Mouse (Mus musculus): Measurements from ENCODE around the gene Oxsm. TPM values are rescaled to one million over a fixed set of nuclear protein-coding genes. Genes with fewer than 3 reads are reported as not detected.

Gene Oxsm
- polyA plus RNA-seq, 1 experiment: not detected

- no peaks in the 10 kb centered on the region for H3K4me1 ChIP-seq (ENCODE audit: control insufficient read depth, insufficient read depth, low read length)
- no peak overlapping the region for H3K27ac ChIP-seq (ENCODE audit: insufficient read depth, low read depth, low read length)
- TF ChIP-seq POLR2A (IDR thresholded peaks at IDR 0.05; ENCODE audit: insufficient read depth, low read depth, low read length) (no peak), CTCF (IDR thresholded peaks at IDR 0.05; ENCODE audit: insufficient read depth, low read depth, low read length) (no peak)
- H3K4me3 ChIP-seq (ENCODE audit: insufficient read depth, low read depth, low read length): no peak overlapping the region
- 46% methylated on average over 2 of the region's 2 CpGs for WGBS
These were observed 30.6 kb downstream of the Oxsm start for GRCm38 (mm10) chr14:16219015-16219414.

- TF ChIP-seq CTCF (IDR thresholded peaks at IDR 0.05; ENCODE audit: insufficient read depth, low read depth, low read length) (no peak), POLR2A (IDR thresholded peaks at IDR 0.05; ENCODE audit: insufficient read depth, low read depth, low read length) (no peak)
These were observed 41.9 kb downstream of the Oxsm start for GRCm38 (mm10) chr14:16207722-16208121.

GRCm38 (mm10) chr14:16201673-16202072 lies 47.9 kb downstream of the Oxsm start:
- WGBS: 45% methylated on average over 3 of the region's 3 CpGs
- no peak for TF ChIP-seq POLR2A (IDR thresholded peaks at IDR 0.05; ENCODE audit: insufficient read depth, low read depth, low read length)
- TF ChIP-seq CTCF (IDR thresholded peaks at IDR 0.05; ENCODE audit: insufficient read depth, low read depth, low read length): no peak
- H3K4me3 ChIP-seq (ENCODE audit: insufficient read depth, low read depth, low read length): no peak overlapping the region
- no peak overlapping the region for H3K27ac ChIP-seq (ENCODE audit: insufficient read depth, low read depth, low read length)
- H3K4me1 ChIP-seq (ENCODE audit: control insufficient read depth, insufficient read depth, low read length): peaks cover 3% of the 10 kb centered on the region

More at GRCm38 (mm10) chr14:16207722-16208121, 41.9 kb downstream of the Oxsm start:
- Histone ChIP-seq H3K27ac (ENCODE audit: insufficient read depth, low read depth, low read length) (no peak overlapping the region), H3K4me3 (ENCODE audit: insufficient read depth, low read depth, low read length) (no peak overlapping the region), H3K4me1 (ENCODE audit: control insufficient read depth, insufficient read depth, low read length) (no peaks in the 10 kb centered on the region)

- 17% methylated on average over 8 of the region's 8 CpGs for WGBS
- Histone ChIP-seq H3K4me1 (ENCODE audit: control insufficient read depth, insufficient read depth, low read length) (peaks cover 3% of the 10 kb centered on the region), H3K27ac (ENCODE audit: insufficient read depth, low read depth, low read length) (no peak overlapping the region), H3K4me3 (ENCODE audit: insufficient read depth, low read depth, low read length) (no peak overlapping the region)
- TF ChIP-seq CTCF (IDR thresholded peaks at IDR 0.05; ENCODE audit: insufficient read depth, low read depth, low read length) (no peak), POLR2A (IDR thresholded peaks at IDR 0.05; ENCODE audit: insufficient read depth, low read depth, low read length) (no peak)
These were observed 48.5 kb downstream of the Oxsm start for GRCm38 (mm10) chr14:16200969-16201638.

- no peak for TF ChIP-seq POLR2A (IDR thresholded peaks at IDR 0.05; ENCODE audit: insufficient read depth, low read depth, low read length)
- TF ChIP-seq CTCF (IDR thresholded peaks at IDR 0.05; ENCODE audit: insufficient read depth, low read depth, low read length): no peak
- Histone ChIP-seq H3K4me1 (ENCODE audit: control insufficient read depth, insufficient read depth, low read length) (peaks cover 3% of the 10 kb centered on the region), H3K4me3 (ENCODE audit: insufficient read depth, low read depth, low read length) (no peak overlapping the region), H3K27ac (ENCODE audit: insufficient read depth, low read depth, low read length) (no peak overlapping the region)
- WGBS: 27% methylated on average over 6 of the region's 6 CpGs
These were observed 49.2 kb downstream of the Oxsm start for GRCm38 (mm10) chr14:16200220-16200912.

GRCm38 (mm10) chr14:16196518-16196917 lies 53.1 kb downstream of the Oxsm start:
- peaks cover 3% of the 10 kb centered on the region for H3K4me1 ChIP-seq (ENCODE audit: control insufficient read depth, insufficient read depth, low read length)
- no peak overlapping the region for H3K4me3 ChIP-seq (ENCODE audit: insufficient read depth, low read depth, low read length)
- TF ChIP-seq POLR2A (IDR thresholded peaks at IDR 0.05; ENCODE audit: insufficient read depth, low read depth, low read length) (no peak), CTCF (IDR thresholded peaks at IDR 0.05; ENCODE audit: insufficient read depth, low read depth, low read length) (no peak)
- 46% methylated on average over 4 of the region's 4 CpGs for WGBS
- H3K27ac ChIP-seq (ENCODE audit: insufficient read depth, low read depth, low read length): no peak overlapping the region

GRCm38 (mm10) chr14:16195486-16195885 lies 54.1 kb downstream of the Oxsm start:
- Histone ChIP-seq H3K27ac (ENCODE audit: insufficient read depth, low read depth, low read length) (no peak overlapping the region), H3K4me3 (ENCODE audit: insufficient read depth, low read depth, low read length) (no peak overlapping the region), H3K4me1 (ENCODE audit: control insufficient read depth, insufficient read depth, low read length) (no peaks in the 10 kb centered on the region)
- 62% methylated on average over 1 of the region's 1 CpGs for WGBS
- TF ChIP-seq POLR2A (IDR thresholded peaks at IDR 0.05; ENCODE audit: insufficient read depth, low read depth, low read length) (no peak), CTCF (IDR thresholded peaks at IDR 0.05; ENCODE audit: insufficient read depth, low read depth, low read length) (no peak)

- Histone ChIP-seq H3K27ac (ENCODE audit: insufficient read depth, low read depth, low read length) (no peak overlapping the region), H3K4me3 (ENCODE audit: insufficient read depth, low read depth, low read length) (no peak overlapping the region), H3K4me1 (ENCODE audit: control insufficient read depth, insufficient read depth, low read length) (no peaks in the 10 kb centered on the region)
- 87% methylated on average over 1 of the region's 1 CpGs for WGBS
- TF ChIP-seq CTCF (IDR thresholded peaks at IDR 0.05; ENCODE audit: insufficient read depth, low read depth, low read length): no peak
- TF ChIP-seq POLR2A (IDR thresholded peaks at IDR 0.05; ENCODE audit: insufficient read depth, low read depth, low read length): no peak
These were observed 55.5 kb downstream of the Oxsm start for GRCm38 (mm10) chr14:16194125-16194524.

GRCm38 (mm10) chr14:16189142-16189541 lies 60.5 kb downstream of the Oxsm start:
- WGBS: 96% methylated on average over 1 of the region's 1 CpGs
- TF ChIP-seq POLR2A (IDR thresholded peaks at IDR 0.05; ENCODE audit: insufficient read depth, low read depth, low read length): no peak
- no peak for TF ChIP-seq CTCF (IDR thresholded peaks at IDR 0.05; ENCODE audit: insufficient read depth, low read depth, low read length)

More at GRCm38 (mm10) chr14:16189142-16189541, 60.5 kb downstream of the Oxsm start:
- no peak overlapping the region for H3K27ac ChIP-seq (ENCODE audit: insufficient read depth, low read depth, low read length)
- no peak overlapping the region for H3K4me3 ChIP-seq (ENCODE audit: insufficient read depth, low read depth, low read length)
- H3K4me1 ChIP-seq (ENCODE audit: control insufficient read depth, insufficient read depth, low read length): no peaks in the 10 kb centered on the region

Other genes starting within 250 kb of the Oxsm start
- not detected in 2 replicates for gene Ngly1, start 528 bp downstream of the Oxsm start, polyA plus RNA-seq (2012; ENCODE audit: insufficient read depth, insufficient read length, low replicate concordance, missing spikeins)
- 567 TPM in 1 of 2 replicates, not detected in the other for gene Top2b, start 115.4 kb upstream of the Oxsm start, polyA plus RNA-seq (2012; ENCODE audit: insufficient read depth, insufficient read length, low replicate concordance, missing spikeins)

Measured in olfactory bulb, adult 2 months (tissue).